Mouse (Mus musculus) spleen, adult 12 weeks (tissue): ENCODE results near the gene Vmn2r104.

ENCODE experiments used
- DNase-seq: peaks from one replicate; pipeline ENCODE4 v3.0.0; 2022; ENCODE audit warnings: low spot score

Gene Vmn2r104

GRCm38 (mm10) chr17:20048236-20048635 is at the start of gene Vmn2r104:
TSS of gene Vmn2r104 (minus strand) at chr17:20048336.
- no peak for DNase-seq

DNA sequence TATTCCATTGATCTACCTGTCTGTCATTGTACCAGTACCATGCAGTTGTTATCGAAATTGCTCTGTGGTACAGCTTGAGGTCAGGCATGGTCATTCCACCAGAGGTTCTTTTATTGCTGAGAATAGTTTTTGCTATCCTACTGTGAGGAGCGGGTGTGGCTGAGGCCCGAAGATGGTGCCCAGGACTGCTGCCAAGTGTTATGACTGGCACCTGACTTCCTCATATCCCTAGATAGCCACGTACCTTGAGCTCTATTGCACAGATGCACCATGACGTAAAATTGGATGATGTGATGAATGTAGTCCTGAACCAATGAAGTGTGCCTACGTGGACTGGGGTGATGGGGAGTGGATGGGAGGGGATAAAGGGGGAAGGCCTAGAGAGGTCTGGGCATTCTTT is 26.0 kb upstream of the Vmn2r104 start:
- DNase-seq = no peak

- DNase-seq = no peak
These were observed 23.7 kb upstream of the Vmn2r104 start for GRCm38 (mm10) chr17:20071656-20072396.
